Mouse (Mus musculus) bone marrow macrophage, adult 2 months (primary cell): ENCODE measurements at regions not wholly inside any gene's neighbourhood (a gene's known extent, or its start where the extent isn't known, plus 50 kb on each side); places are given as distances from the start of the nearest gene placed in this dataset.
"Not testable (repeated sequence)": the region's sequence is repeated elsewhere in the genome, so short reads cannot be mapped to it uniquely, and the experiment has no call there.

Experiments
- H3K27ac ChIP-seq: 2 replicates; pipeline ENCODE4 v1.5.1; 2012; ENCODE audit warnings: low read depth, low read length; ENCODE audit not compliant: insufficient read depth
- H3K4me1 ChIP-seq: 2 replicates; pipeline ENCODE4 v1.6.1; 2012; ENCODE audit warnings: low read length; ENCODE audit not compliant: control insufficient read depth, insufficient read depth
- H3K4me3 ChIP-seq: 2 replicates; pipeline ENCODE4 v1.5.1; 2012; ENCODE audit warnings: mild to moderate bottlenecking, low read length, moderate library complexity; ENCODE audit not compliant: insufficient read depth
- CTCF ChIP-seq: IDR thresholded peaks from 2 replicates; pipeline ENCODE4 v1.5.1; 2012; ENCODE audit warnings: low read depth, mild to moderate bottlenecking, low read length, moderate library complexity
- POLR2A ChIP-seq: IDR thresholded peaks from 2 replicates; pipeline ENCODE4 v1.6.1; 2012; ENCODE audit warnings: mild to moderate bottlenecking, low read depth, low read length, borderline replicate concordance

- Histone ChIP-seq H3K4me3 (no peak overlapping the region), H3K27ac (no peak overlapping the region), H3K4me1 (no peaks in the 10 kb centered on the region)
- no peak for TF ChIP-seq CTCF
- no peak for TF ChIP-seq POLR2A
Observed at GRCm38 (mm10) chr14:53802547-53802946, 451.4 kb downstream of the Dad1 start.

DNA sequence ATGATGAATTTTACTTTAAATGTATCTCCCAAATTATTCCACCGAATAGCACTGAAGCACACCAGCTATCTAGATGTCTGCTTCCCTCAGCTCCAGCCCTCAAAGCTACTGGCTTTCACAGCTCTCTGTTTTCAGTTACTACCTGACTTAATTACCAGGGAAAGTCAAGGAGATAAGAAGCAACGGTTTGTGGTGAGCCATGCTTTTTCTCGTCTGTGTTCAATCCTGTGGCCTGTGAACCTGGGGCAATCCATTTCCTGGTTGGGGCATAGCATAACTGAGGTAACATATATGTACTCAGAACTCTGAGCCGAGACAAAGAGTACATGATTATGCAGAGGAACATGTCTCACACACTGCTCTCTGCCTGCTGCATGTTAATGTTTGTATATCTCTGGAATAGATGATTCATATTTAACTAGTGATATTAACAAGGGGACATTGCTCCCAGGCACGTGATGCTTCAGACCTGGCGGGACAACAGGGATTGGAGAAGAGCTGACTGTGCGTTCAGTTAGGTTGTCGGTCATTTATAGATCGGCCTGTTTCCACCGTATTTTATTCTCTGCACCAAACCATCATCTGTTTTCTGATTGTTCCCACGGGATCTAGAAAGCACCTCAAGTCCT lies 453.3 kb downstream of the Dad1 start:
- H3K4me1 ChIP-seq = no peaks in the 10 kb centered on the region
- H3K4me3 ChIP-seq = no peak overlapping the region
- no peak overlapping the region for H3K27ac ChIP-seq
- TF ChIP-seq POLR2A = no peak
- no peak for TF ChIP-seq CTCF

- not testable (repeated sequence) for H3K27ac ChIP-seq, H3K4me1 ChIP-seq
- peak overlapping the region; percentile 17; the same call in 1 of the 2 replicates for H3K4me3 ChIP-seq
Observed at GRCm38 (mm10) chr14:53795160-53795559, 458.7 kb downstream of the Dad1 start.

- Histone ChIP-seq H3K27ac (no peak overlapping the region), H3K4me1 (no peaks in the 10 kb centered on the region), H3K4me3 (no peak overlapping the region)
- TF ChIP-seq POLR2A (no peak), CTCF (no peak)
Observed at GRCm38 (mm10) chr14:53794527-53794926, 459.4 kb downstream of the Dad1 start.

- H3K4me1 ChIP-seq, H3K4me3 ChIP-seq, H3K27ac ChIP-seq: not testable (repeated sequence)
Observed at GRCm38 (mm10) chr14:53792432-53792831, 461.5 kb downstream of the Dad1 start.

DNA sequence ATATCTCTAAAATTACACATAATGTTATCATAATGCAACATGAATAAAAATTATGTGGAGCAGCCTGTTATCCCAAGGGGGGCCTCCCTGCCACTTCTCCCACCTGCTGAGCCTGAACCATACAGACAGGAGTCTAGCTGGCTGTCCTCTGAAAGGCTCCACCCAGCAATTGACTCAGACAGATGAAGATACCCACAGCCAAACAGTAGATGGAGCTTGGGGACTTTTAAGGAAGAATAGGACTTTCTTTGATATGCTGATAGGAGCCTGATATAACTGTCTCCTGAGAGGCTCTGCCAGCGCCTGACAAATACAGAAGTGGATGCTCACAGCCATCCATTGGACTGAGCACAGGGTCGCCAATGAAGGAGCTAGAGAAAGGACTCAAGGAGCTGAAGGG lies 468.4 kb downstream of the Dad1 start:
- H3K4me3 ChIP-seq, H3K4me1 ChIP-seq, H3K27ac ChIP-seq: not testable (repeated sequence)

DNA sequence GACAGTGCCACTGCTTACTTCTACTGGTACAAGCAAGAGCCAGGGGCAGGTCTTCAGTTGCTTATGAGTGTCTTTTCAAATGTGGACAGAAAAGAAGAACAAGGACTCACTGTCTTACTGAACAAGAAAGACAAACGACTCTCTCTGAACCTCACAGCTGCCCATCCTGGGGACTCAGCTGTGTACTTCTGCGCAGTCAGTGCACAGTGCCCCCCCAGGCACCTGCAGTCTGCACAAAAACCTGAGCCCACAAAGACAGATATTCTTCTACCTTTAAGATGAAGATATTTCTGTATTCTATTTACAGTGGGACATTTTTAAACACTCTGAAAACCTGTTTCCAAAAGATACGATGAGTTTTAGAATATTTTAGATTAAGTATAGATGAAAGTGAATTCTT lies 476.5 kb downstream of the Dad1 start:
- no peak for TF ChIP-seq POLR2A
- TF ChIP-seq CTCF = no peak
- no peak overlapping the region for H3K4me3 ChIP-seq
- H3K4me1 ChIP-seq = no peaks in the 10 kb centered on the region
- no peak overlapping the region for H3K27ac ChIP-seq

DNA sequence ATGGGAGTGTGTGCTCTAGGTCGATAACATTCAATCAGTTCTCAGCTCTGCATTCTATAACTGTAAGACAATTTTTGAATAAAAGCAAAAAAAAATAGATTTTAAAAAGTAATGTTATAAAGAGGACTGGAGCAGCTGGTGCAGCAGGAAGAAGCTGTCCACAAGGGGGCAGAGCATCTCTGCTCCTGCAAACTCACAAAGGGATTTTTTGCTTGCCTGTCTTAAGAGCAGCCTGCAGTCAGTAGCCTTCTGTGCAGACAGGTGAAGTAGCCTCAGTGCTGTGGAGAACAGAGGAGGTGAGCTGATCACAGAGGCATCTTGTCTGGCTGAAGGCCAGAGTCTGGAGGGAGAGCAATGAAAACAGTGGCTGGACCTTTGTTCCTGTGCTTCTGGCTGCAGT lies 477.2 kb downstream of the Dad1 start:
- H3K4me1 ChIP-seq, H3K4me3 ChIP-seq, H3K27ac ChIP-seq: not testable (repeated sequence)
- peak; percentile 30; the same call in 1 of the 2 replicates for TF ChIP-seq CTCF

DNA sequence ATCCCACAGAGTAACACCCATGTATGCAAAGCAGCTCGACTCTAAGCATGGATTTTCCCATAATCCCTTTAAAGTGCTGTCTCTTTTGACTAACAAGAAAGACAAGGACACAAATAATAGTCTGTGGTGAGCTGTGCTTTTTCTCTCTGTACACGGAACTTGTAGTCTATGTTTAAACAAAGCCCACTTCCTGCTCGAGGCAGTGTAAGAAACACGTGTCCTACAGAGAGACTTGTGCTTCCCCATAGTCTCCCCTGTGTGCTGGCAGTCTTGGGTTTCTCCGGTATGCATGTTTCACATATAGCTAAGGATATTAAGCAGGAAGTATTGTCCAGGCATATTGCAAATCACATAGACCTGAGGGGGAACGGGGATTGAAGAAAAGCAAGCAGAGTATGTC lies 487.4 kb downstream of the Dad1 start:
- H3K4me1 ChIP-seq, H3K4me3 ChIP-seq: not testable (repeated sequence)
- H3K27ac ChIP-seq = 0 out of 2 replicates have a peak overlapping the region, but pooled peaks have one; percentile 8

GRCm38 (mm10) chr14:53765918-53766317 lies 488.0 kb downstream of the Dad1 start:
- not testable (repeated sequence) for H3K4me3 ChIP-seq, H3K27ac ChIP-seq

GRCm38 (mm10) chr14:53760578-53760977 lies 493.3 kb downstream of the Dad1 start:
- not testable (repeated sequence) for H3K4me3 ChIP-seq, H3K27ac ChIP-seq, H3K4me1 ChIP-seq

More at GRCm38 (mm10) chr14:53765918-53766317, 488.0 kb downstream of the Dad1 start:
- H3K4me1 ChIP-seq = not testable (repeated sequence)

- H3K27ac ChIP-seq, H3K4me1 ChIP-seq: not testable (repeated sequence)
Observed at GRCm38 (mm10) chr14:53757782-53758181, 496.1 kb downstream of the Dad1 start.

DNA sequence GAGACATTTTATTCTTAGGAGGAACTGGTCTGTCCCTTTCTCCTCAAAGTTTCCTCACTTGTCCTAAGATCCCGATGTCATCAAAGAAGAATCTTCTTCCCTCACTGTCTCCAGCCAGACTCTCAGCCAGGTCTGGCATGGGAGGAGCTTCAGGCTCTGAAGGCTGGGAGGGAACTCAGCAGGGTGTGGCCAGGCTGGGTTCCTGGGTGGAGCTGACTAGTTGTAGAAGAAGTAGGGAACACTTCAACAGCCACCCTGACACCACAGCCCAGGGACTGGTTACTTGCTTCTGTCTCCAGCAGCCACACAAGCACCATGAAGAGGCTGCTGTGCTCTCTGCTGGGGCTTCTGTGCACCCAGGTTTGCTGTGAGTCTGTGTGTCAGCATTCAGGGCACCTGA lies 496.8 kb downstream of the Dad1 start:
- H3K4me1 ChIP-seq, H3K27ac ChIP-seq, H3K4me3 ChIP-seq: not testable (repeated sequence)

More at GRCm38 (mm10) chr14:53757782-53758181, 496.1 kb downstream of the Dad1 start:
- H3K4me3 ChIP-seq = not testable (repeated sequence)
